Mouse (Mus musculus) cerebellum, adult 11 months (tissue): ENCODE measurements at regions not wholly inside any gene's neighbourhood (a gene's known extent, or its start where the extent isn't known, plus 50 kb on each side); places are given as distances from the start of the nearest gene placed in this dataset.
"Not testable (repeated sequence)": the region's sequence is repeated elsewhere in the genome, so short reads cannot be mapped to it uniquely, and the experiment has no call there.

Experiments
- DNase-seq: peaks from one replicate; pipeline ENCODE4 v3.0.0; 2022

DNA sequence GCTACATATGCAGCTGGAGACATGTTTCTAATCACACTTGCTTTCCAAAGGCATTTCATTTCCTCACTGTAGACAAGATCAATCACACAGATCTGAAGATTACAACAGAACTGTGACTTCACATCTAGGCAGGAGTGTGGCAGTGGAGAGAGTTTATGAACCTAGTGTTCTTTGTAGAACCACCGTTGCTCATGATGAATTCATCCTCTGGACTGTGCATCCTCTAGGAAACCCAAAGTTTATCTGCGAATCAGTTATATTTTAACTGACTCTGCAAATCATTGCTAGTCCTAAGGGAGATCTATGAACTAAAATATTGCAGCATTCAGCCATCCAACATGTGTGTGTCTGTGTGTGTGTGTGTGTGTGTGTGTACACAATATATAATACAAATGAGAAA, 165.4 kb downstream of the Trib2 start:
- no peak for DNase-seq

DNA sequence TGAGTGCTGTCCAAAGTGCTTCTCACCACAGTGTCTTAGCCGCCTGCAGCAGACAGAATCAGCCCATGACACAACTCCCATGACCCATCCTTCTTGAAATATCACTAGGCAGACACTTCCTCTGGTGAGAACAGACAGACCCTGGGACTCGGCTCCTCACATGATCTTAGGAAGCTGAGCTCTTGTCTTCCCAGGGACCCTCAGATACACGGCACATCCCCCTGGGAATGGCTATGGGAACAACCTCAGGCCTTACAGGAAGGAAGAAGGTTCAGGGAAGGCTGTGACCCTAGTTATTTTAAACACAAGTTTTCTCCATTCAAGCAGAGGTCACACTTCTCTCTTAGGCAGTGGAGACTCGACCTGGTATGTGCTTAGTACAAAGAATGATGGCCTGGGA, 166.8 kb downstream of the Trib2 start:
- no peak for DNase-seq

DNA sequence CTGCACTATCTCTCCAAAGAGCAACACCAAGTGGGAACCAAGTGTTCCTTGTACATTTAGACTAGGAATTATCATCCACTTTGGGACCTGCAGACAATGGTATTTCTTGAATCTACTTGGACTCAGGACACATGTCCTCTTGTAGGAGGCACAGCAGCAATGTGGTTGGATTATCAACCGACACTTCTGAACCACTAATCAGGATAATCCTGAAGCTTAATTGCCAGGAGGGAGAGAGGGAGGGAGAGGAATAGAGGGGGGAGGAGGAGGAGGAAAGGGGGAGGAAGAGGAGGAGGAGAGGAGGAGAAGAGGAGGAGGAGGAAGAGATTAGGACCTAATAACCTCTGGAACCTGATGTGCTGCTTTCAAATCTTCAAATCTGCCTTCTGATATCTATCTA, 167.5 kb downstream of the Trib2 start:
- no peak for DNase-seq

DNA sequence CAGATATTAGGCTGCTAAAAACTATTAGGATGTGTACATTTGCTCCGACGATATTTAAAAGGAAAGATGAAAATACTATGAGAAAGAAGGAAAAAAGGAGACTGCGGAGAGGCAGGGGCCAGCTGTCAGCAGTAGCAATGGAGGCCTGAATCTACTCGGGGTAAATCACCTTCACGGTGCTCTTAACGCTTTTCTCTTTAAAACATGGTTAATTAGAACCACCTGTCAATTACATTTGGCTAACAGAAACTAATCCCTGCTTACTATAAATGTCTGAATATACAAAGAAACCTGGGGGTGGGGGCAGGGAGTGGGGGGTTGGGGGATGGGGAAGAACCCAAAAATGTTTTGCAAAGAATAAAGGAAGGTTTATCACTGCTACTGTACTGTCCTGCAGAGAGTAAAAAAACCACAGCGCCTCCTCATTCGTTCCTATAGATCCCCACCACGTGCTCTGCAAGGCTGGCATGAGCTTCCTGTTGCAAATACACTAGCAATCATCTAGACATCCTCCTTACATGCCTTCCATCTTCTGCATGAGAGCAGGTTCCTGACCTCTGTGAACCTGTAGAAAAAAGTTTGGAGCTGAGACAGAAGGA, 172.5 kb downstream of the Trib2 start:
- no peak for DNase-seq

DNA sequence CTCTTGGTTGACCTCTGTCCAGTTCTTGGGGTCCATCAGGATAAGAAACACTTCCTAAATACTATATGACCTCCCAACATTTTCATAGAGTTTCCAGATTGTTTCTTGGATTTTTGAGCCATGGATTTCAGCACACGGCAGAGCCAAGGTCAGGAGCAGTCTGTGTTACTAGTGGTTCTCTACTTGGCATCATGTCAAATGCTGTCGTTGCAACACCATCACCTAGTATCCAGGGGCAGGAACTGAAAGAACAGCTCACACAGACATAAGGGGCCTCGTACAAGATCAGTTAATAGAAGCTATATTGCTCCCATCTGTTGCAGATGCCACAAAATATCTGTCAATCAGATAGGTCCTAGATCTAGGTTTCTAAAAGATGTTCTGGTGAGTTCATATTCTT, 173.1 kb downstream of the Trib2 start:
- no peak for DNase-seq

DNA sequence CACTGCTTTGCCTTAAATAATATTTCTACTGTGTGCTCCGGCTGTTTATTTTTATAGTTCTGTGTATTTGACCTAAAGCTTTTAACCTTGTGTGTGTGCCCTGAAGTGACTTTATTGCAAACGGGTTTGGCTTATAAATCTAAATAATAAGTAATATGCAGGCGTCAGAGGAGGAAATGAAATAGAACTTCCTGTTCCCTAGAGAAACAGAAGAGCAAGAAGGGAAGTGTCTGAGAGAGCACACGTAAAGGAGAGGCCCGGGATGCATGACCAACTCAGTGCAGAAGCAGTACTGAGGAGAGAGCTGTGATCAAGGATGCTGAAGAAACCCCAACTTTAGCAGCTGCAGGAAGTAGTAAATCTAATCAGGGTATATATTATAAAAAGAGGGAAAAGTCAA, 176.4 kb downstream of the Trib2 start:
- DNase-seq, result no peak

DNA sequence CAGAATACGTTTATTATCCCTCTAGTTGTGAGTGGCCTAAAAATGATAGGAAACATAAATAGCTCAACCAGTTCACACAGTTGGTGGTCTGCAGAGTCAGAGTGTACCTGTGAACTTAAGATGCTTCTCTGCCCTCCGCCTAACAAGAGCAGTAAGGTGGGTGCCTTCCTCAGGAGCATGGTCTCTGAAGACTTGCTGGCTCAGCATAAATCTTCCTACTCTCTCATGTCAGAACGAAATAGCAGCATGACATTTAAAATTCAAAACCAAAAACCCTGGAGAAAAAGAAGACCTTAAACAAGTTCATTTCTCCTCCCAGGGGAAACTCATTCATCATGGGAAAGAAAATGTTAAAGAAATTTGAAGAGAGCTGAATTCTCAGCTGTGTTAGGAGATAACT, 186.8 kb downstream of the Trib2 start:
- DNase-seq, result no peak

DNA sequence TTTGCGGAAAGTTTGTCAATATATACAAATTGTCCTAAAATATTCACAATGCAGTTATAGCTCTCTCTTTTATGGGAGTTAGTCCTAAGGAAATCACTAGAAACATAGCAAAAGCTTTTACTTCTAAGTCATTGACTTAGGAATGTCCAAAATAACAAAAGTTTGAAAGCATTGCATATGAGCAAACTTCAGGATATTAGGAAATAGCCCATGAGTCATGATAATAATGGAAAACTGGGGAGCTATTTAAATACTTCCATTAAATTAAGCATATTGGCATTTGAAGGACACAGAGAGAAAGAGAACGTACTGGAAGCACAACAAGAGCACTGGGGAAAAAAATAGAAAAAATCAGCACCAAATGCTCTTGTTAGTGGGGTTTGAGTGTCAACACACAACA, 197.2 kb downstream of the Trib2 start:
- DNase-seq, result no peak

DNA sequence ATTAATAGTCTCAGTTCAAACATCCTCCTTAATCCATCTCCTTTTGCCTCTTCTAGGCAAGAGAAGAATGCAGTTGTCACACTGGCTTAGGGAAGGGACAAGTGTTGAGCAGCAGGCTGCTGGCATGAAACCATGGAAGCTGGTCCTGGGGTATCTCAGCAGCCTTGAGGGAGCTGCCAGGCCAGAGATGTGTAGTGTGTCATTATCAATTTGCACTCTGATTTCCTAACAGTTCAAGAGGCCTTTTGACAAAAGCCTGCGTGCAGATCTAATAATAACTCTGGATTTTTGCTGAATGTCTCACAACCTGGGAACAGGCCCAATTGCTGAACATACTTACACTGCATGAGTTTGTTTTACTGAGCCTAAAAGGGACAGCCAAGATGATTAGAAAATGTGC, 199.4 kb downstream of the Trib2 start:
- no peak for DNase-seq

DNA sequence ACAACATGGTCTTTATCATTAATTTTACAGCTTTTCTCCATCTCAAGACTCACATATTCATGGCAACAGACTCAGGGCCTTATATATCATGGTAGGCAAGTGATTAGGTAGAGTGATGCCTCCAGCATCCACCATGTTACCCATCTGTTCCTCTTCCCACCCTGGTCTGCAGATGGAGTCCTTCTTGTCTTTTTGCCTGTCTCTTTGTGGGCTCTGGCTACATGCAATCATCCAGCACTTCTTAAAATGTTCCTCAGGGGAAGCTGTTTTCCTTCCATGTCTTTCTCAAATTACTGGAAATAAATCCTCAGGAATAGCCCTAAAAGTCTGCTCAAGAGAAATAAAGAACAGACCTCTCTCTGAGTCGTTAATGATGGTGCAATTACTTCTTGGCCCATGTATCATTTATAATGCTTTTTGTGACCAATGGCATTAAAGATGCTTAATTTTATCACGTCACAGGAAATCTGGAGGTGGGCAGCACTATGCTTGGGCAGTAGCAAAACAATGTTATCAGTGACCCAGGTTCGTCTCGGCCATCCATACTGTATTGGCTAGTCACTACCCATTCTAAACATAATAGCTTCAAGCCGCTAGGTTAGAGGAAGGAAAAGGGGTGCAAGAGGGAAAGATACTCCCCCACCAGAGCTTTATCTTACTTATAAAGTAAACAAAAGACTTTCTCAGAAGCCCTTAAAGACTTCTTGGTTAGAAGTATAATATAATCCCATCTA, 204.7 kb downstream of the Trib2 start:
- DNase-seq, result no peak

DNA sequence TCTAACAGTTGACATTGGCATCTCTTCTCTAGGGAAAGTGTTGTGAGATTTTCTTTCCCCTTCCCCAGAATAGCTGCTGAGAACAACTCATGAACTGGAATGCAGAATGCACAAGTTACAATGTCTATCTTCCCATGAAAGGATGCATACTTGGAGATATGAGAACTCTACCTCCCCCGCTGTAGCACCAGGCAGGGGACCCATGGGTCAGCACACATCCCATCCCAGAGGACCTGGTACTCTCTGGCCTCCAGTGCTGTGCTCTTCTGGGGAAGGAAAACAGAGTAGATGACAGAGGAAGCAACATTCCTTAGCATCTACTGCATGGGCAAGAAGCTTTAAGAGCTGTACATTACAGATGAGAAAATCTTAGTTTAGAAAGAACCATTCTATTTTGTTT, 209.6 kb downstream of the Trib2 start:
- no peak for DNase-seq

DNA sequence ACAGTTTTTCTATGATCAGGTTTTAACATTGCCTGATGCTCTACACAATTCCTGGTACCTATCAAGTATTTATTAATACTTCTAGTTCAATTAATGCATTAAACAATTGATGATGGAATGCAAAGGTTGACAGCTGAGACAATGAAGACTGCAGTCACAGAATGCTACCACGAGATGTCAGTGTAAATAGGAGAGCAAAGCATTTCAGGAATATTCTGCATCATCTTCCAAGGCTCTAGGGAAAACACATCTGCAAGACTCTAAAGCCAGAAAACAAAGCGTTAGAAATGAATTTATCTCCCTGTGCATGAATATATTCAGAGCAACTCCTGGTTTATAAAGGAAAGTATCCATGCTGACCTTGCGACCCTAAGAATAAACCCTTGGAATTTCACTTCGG, 210.6 kb downstream of the Trib2 start:
- no peak for DNase-seq

DNA sequence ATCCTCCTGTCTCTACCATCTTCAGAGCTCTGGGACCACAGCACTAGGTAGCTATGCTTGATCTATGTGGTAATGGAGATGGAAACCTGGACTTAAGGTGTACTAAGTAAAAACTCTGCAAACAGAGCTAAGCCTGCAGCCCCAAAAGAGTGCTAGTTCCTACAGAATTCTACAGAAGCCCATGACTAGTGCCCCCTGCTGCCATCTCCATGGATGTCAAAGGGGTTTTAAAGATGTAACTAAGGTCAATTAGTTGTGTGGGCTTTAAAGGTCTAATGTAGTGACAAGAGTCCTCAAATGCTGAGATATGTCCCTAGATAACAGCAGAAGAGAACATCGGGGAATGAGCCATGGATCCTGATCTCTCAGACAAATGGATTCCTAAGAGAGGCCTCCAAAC, 212.1 kb downstream of the Trib2 start:
- DNase-seq, result no peak

DNA sequence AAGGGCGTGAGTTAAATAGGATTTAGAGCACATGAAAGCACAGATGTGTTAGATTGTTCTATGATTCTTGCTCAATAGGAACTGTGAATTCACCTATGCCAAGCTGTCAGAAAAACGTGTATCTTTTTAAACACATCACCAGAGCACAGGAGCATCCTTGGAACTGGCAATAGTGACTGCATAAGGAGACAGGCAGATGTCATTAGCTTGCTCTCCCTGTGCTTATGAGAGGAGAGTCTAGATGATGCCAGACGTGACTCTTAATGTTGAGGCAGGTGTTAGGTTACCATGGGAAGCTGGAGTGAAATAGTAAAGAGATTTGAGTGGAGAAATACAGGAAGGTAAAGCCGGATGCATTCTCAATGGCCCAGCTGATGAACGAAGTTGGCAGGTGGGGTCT, 212.8 kb downstream of the Trib2 start:
- DNase-seq, result no peak

DNA sequence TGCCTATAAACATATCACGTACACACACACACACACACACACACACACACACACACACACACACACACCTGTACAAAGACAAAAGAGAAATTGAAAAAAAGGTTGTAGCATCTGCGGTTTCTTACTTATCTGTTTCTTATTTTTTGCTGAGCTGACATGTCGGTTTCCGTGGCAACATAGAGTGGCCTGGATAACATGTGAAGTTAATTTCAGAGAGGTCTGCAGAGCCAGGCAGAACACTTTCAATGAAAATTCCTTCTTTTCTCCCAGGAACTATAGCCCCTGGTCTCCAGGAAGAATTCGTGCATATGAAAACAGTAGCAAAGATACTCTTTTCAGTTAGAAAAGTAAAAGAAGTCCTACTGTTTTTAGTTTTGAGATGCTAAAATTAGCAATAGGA, 213.4 kb downstream of the Trib2 start:
- no peak for DNase-seq

DNA sequence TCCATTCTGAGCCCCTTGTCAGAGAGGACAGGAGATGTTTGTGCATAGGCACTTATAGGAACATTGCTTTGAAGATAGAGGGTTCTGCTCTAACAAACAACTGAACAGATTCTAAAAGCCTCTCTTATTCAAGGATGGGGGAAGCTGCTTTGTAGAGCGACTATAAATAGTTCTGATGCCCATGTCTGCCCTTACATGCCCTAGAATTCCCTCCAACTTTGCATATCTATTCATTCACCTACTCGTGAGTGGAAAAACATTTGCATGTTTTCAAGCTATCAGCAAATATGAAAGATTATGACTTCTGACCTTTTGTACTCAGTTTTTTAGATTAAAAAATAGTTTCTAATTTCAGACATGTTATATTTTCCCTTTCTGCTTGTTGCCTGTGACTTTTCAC, 222.0 kb downstream of the Trib2 start:
- no peak for DNase-seq

DNA sequence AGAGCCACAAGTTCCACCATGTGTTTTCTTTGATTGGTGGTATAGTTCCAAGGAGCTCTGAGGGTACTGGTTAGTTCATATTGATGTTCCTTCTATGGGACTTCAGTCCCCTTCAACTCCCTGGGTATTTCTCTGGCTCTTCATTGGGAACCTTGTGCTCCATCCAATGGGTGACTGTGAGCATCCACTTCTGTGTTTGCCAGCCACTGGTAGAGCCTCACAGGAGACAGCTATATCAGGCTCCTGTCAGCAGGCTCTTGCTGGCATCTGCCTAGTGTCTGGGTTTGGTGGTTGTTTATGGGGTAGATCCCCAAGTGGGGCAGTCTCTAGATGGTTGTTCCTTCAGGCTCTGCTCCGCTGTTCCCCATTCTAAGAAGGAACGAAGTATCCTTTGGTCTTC, 228.9 kb downstream of the Trib2 start:
- DNase-seq, result not testable (repeated sequence)

DNA sequence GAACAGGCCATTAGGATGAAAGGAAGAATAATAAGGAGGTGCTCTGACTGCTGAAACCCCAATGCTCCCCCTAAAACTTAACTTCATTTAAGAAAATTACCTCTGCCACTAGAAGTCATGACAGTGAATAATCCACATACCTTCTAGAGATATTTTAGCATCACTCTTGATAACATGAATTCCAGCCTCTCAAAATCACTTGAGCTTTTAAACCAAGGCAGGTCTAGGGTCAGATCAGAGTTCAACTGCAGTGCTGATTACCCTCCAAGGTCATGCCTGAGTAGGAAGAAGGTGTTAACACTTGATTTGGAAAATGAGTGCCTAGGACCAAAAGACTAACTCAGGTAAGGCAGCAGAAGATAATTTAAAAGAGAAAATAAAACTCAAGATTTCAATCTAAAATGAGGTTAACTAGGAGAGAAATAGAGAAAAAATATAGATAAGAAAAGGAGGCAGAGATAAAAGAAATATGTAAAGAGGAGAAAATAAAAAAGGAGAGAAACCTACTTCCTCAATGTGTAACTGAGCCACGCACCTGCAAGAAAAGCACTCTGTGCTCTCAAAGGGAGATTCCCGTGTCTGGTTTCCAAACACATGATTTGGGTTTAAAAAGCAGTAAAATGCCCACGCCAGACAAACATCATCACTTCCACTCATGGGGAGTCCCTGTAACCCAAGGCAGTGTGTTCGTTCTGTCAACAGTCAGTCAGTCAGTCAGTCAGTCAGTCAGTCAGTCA, 229.8 kb downstream of the Trib2 start:
- DNase-seq, result no peak

DNA sequence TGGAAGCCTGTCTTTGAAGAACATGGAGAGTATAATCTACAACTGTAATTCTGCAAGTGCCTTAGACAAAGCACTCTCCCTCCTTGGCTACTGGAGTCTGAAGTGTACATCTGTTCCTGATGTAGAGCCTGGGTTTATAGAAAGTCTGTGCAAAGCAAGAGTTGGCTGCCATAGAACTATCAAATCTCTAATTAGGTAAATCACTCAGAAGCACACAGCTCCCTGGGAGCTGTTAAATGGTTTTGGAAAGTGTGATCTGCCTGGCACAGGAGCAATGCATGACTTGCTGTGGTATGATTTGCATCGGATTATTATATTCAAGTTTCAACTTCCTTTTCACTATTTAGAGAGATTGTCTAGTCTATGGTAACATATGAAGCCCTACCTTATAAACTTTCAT, 230.9 kb downstream of the Trib2 start:
- no peak for DNase-seq

DNA sequence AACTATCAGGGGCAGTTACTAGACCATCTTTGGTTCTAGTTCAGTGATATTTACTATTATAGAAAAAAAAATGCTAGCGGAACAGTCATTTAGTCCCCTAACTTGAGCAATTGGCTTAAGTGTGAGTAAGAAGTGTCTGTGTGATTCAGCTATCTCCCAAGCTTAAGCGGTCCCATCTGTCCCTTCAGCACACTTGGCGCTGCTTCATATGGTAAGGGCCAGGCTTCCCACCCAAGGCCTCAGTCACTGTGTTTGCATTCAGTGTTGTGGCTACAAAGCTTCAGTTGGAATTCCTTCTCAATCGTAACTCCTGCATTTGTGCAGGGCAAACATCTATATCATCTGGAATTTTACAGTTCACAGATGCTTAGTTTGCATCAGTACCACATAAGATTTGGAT, 232.0 kb downstream of the Trib2 start:
- no peak for DNase-seq

DNA sequence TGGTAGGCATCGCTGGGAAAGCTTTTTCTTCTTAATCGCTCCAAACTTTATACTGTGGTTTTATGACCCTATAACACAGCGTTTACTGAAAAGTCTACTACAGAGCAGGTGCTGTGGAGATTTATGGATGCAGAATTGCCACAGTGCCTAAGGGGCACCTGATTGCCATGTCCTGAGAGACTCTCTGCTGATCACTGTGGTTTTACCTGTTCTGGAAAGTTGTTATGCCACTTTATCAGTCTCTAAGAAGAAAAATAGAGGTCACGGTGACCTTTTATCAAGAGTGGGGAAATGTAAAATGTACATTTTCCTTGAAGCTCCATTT, 250.0 kb downstream of the Trib2 start:
- no peak for DNase-seq

DNA sequence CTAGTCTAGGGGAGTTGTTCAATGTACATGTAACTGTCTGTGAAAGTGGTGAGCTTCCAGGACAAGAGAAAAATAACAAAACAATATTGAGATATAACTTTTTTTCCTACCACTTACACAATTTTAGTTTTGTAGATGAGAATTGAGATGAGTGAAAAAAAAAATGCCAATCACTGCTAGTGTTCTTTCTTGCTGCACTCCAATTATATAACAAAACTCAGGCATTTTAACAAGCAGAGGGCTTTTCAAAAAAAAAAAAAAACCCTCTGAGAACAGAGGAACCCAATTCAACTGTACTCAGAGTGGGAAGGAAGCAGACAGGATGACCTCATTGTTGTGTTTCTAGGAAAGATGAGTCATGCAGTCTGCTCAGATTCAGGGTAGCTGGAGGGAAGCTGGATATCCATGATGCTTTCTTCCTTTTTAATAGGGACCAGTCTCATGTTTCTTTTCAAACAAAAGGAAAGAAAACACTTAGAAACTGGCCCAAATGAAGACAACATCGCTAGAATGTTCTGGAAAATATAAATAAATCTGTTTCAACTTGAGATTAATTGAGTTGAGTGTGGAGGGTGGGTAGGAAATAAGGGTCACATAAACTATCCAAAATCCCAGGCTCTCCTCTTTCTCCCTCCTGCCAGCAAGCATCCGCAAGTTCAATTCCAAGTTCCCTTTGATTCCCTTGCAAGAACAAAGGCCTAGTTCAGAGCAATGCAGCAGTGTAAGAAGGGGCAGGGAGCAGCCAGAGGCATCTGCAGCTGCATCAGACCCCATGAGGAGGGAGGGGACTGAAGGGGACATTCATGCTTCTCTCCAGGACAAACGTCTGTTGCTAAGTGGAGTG, 250.6 kb downstream of the Trib2 start:
- DNase-seq, result no peak

DNA sequence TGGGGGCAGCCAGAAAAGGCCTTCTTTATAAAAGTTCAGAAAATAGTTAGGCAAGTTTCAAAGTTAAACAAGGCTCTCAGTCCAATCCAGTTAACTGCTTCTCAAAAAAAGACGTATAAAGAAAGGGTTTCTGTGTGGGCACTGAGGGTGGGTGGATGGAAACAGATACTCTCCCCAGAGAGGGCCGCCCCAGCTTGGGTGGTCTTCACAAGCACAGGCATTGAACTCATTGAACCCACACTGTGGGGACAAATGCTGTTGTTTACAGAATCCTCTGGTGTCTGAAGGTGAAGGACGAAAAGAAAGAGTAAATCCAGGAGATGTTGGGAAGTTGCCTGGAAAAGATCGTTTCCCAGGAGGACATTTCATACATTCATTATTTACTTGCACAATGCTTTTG, 253.9 kb downstream of the Trib2 start:
- DNase-seq, result no peak

DNA sequence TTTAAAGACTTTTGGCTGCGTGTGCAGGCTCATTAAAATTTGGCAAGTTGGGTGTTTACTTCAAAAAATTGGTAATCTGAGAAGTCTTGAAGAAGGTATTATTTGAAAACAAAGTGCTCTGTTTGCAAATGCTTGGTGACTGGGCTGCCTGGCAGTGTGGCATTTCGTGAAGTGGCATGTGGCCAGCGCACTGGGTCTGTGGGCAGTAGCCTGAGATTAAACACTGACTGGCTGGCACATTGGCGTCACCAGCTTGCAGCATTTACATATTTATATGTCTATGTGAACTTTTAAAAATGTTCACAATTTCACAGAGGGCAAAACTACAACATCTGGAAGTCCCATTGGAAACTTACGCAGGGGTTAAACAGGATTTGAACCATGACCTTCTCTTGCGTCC, 261.3 kb downstream of the Trib2 start:
- no peak for DNase-seq
